Mouse (Mus musculus): ENCODE measurements around the gene Slc6a13.

GRCm38 (mm10) chr6:121338519-121338896 lies 38.5 kb downstream of the Slc6a13 start:
- TF ChIP-seq POLR2A (IDR thresholded peaks at IDR 0.05; ENCODE audit: low read depth, low read length) (no peak), CTCF (IDR thresholded peaks at IDR 0.05; ENCODE audit: extremely low read depth, insufficient read depth, insufficient read length, insufficient replicate concordance) (no peak)

All from spleen, adult 2 months (tissue).